Mouse (Mus musculus) monocyte, adult 5-6 weeks (primary cell): Measurements from ENCODE around the gene Syt1. TPM values are rescaled to one million over a fixed set of nuclear protein-coding genes. Genes with fewer than 3 reads are reported as not detected.

ENCODE experiments used
- ATAC-seq: fragments of 153-309, 156-312 bp; replicated peaks from 2 replicates; pipeline ENCODE4 v1.8.0; 2017; ENCODE audit warnings: mild to moderate bottlenecking; ENCODE audit not compliant: low TSS enrichment, insufficient number of reproducible peaks, severe bottlenecking, poor library complexity, low FRiP score
- total RNA-seq: library from RNA; stranded (forward); fragments of 200-1000, 200-491, 200-594 nt; gene quantifications from 3 replicates; pipeline ENCODE4 v1.2.3, GENCODE M21; 2017

Gene Syt1
- total RNA-seq, 1 experiment from 2014 or later = not detected

GRCm38 (mm10) chr10:108504925-108505324 is 505.9 kb downstream of the Syt1 start:
- ATAC-seq = no peak

GRCm38 (mm10) chr10:108504128-108504870 is 506.5 kb downstream of the Syt1 start:
- no peak for ATAC-seq

GRCm38 (mm10) chr10:108490231-108490630 is 520.6 kb downstream of the Syt1 start:
- no peak for ATAC-seq

GRCm38 (mm10) chr10:108483991-108484390 is 526.8 kb downstream of the Syt1 start:
- ATAC-seq = no peak

GRCm38 (mm10) chr10:108480146-108480850 is 530.5 kb downstream of the Syt1 start:
- no peak for ATAC-seq

GRCm38 (mm10) chr10:108470319-108470955 is 540.3 kb downstream of the Syt1 start:
- no peak for ATAC-seq

GRCm38 (mm10) chr10:108466539-108466938 is 544.2 kb downstream of the Syt1 start:
- ATAC-seq = no peak

GRCm38 (mm10) chr10:108461862-108462261 is 548.9 kb downstream of the Syt1 start:
- no peak for ATAC-seq

GRCm38 (mm10) chr10:108457054-108457453 is 553.7 kb downstream of the Syt1 start:
- ATAC-seq = no peak

GRCm38 (mm10) chr10:108455883-108456282 is 554.9 kb downstream of the Syt1 start:
- no peak for ATAC-seq

- ATAC-seq = no peak
Observed at GRCm38 (mm10) chr10:108455204-108455603, 555.6 kb downstream of the Syt1 start.

- ATAC-seq = no peak
Observed at GRCm38 (mm10) chr10:108454691-108455117, 556.1 kb downstream of the Syt1 start.

GRCm38 (mm10) chr10:108453561-108453960 is 557.2 kb downstream of the Syt1 start:
- ATAC-seq = no peak

- ATAC-seq = no peak
Observed at GRCm38 (mm10) chr10:108452421-108452820, 558.4 kb downstream of the Syt1 start.

GRCm38 (mm10) chr10:108451516-108451915 is 559.3 kb downstream of the Syt1 start:
- ATAC-seq = no peak

- ATAC-seq = no peak
Observed at GRCm38 (mm10) chr10:108450401-108450800, 560.4 kb downstream of the Syt1 start.

GRCm38 (mm10) chr10:108448421-108448820 is 562.4 kb downstream of the Syt1 start:
- no peak for ATAC-seq
